8 mouse cellular contexts compared by ENCODE assay signal in genomic region chr11:100958613-100959463, GRCm38 (mm10). TPM values are rescaled to one million over a fixed set of nuclear protein-coding genes. Genes with fewer than 3 reads are reported as not detected.
DNase-seq lines count a peak whose midpoint lies in the region; ATAC-seq and TF ChIP-seq lines count a peak whose summit lies in the region.

No protein-coding gene starts in this region.

- H3K9ac ChIP-seq in forebrain, embryonic 12.5 days: no peak overlapping the region
- H3K9ac ChIP-seq in kidney, postnatal 0 days (ENCODE audit: low read depth, low read length): no peak overlapping the region

- TF ChIP-seq CTCF in lung, adult 2 months (IDR thresholded peaks at IDR 0.05; ENCODE audit: insufficient read depth, low read length): no peak
- no peak for TF ChIP-seq CTCF in kidney, postnatal 0 days (IDR thresholded peaks at IDR 0.05; ENCODE audit: low read depth)
- peak; percentile 32; the same call in 1 of the 2 replicates for TF ChIP-seq CTCF in olfactory bulb, adult 2 months (IDR thresholded peaks at IDR 0.05; ENCODE audit: insufficient read depth, low read depth, low read length)

- H3K36me3 ChIP-seq in forebrain, embryonic 12.5 days (replicated peaks): no peaks in the 10 kb centered on the region
- peaks cover 6% of the 10 kb centered on the region; the same call in 1 of the 2 replicates for H3K36me3 ChIP-seq in kidney, postnatal 0 days (ENCODE audit: insufficient read depth, low read length)

- H3K9me3 ChIP-seq in forebrain, embryonic 12.5 days: no peaks in the 10 kb centered on the region
- no peaks in the 10 kb centered on the region for H3K9me3 ChIP-seq in kidney, postnatal 0 days (replicated peaks; ENCODE audit: low read length)

- WGBS in lung, adult 2 months: 55% methylated on average over 76 of the region's 76 CpGs
- WGBS in forebrain, embryonic 12.5 days: 8% methylated on average over 76 of the region's 76 CpGs
- WGBS in kidney, postnatal 0 days: 26% methylated on average over 76 of the region's 76 CpGs
- 19% methylated on average over 76 of the region's 76 CpGs for WGBS in olfactory bulb, adult 2 months

- peak overlapping the region; percentile 46 for H3K4me2 ChIP-seq in forebrain, embryonic 12.5 days
- H3K4me2 ChIP-seq in kidney, postnatal 0 days (ENCODE audit: low read length): peak overlapping the region; percentile 25

- H3K27ac ChIP-seq in forebrain, embryonic 12.5 days: no peak overlapping the region
- no peak overlapping the region for H3K27ac ChIP-seq in kidney, postnatal 0 days
- H3K27ac ChIP-seq in olfactory bulb, adult 2 months (ENCODE audit: insufficient read depth, low read depth, low read length): no peak overlapping the region

- no peak overlapping the region for H3K4me3 ChIP-seq in lung, adult 2 months (replicated peaks; ENCODE audit: extremely low read depth, low read depth, low read length)
- H3K4me3 ChIP-seq in forebrain, embryonic 12.5 days (replicated peaks): peak overlapping the region; percentile 20
- H3K4me3 ChIP-seq in kidney, postnatal 0 days (replicated peaks; ENCODE audit: low read depth, low read length): peak overlapping the region; percentile 14; the same call in 1 of the 2 replicates
- peak overlapping the region; percentile 6; the same call in 1 of the 2 replicates for H3K4me3 ChIP-seq in olfactory bulb, adult 2 months (ENCODE audit: insufficient read depth, low read depth, low read length)

- H3K27me3 ChIP-seq in forebrain, embryonic 12.5 days: peaks cover 58% of the 10 kb centered on the region
- peaks cover 10% of the 10 kb centered on the region for H3K27me3 ChIP-seq in kidney, postnatal 0 days (ENCODE audit: insufficient read depth, low read length)

- ATAC-seq in forebrain, embryonic 12.5 days (ENCODE audit: low FRiP score): no peak
- no peak for ATAC-seq in kidney, postnatal 0 days (replicated peaks; ENCODE audit: low FRiP score, low read depth)

- H3K4me1 ChIP-seq in lung, adult 2 months (ENCODE audit: control insufficient read depth, insufficient read depth, low read length): peaks cover 43% of the 10 kb centered on the region
- peaks cover 13% of the 10 kb centered on the region for H3K4me1 ChIP-seq in forebrain, embryonic 12.5 days
- 0 out of 2 replicates have a peak, but pooled peaks cover 26% of the 10 kb centered on the region for H3K4me1 ChIP-seq in kidney, postnatal 0 days (replicated peaks; ENCODE audit: insufficient read depth, low read length)
- H3K4me1 ChIP-seq in olfactory bulb, adult 2 months (ENCODE audit: control insufficient read depth, insufficient read depth, low read length): peaks cover 16% of the 10 kb centered on the region

- peak; percentile 28 for DNase-seq in lung, adult 2 months
- DNase-seq in lung, adult 18-20 months: no peak
- no peak for DNase-seq in kidney, postnatal 0 days (ENCODE audit: low spot score)
- no peak for DNase-seq in yolk sac, embryonic 10.5 days (ENCODE audit: low spot score)
- no peak for DNase-seq in retina, embryonic 14.5 days (ENCODE audit: low spot score)
- DNase-seq in layer of hippocampus, postnatal 10 days (ENCODE audit: low spot score in 2 of 2): no peak

- TF ChIP-seq POLR2A in lung, adult 2 months (IDR thresholded peaks at IDR 0.05; ENCODE audit: borderline replicate concordance, extremely low read depth, low read depth, low read length): no peak
- no peak for TF ChIP-seq POLR2A in olfactory bulb, adult 2 months (IDR thresholded peaks at IDR 0.05; ENCODE audit: insufficient read depth, low read depth, low read length)

RNA-seq across cellular contexts. Expression of gene Cavin1, which starts 11.8 kb away (rescaled TPM):
- polyA plus RNA-seq in lung, adult 2 months (2012; rRNA removed): 270 and 280 TPM in 2 replicates
- polyA plus RNA-seq in forebrain, embryonic 12.5 days (2016; fragmentation: Nextera tagmentation; extraction: Ambion mirVana): 29.9 and 35.6 TPM in 2 replicates
- polyA plus RNA-seq in kidney, postnatal 0 days (2015; fragmentation: Nextera tagmentation; extraction: Ambion mirVana): 143 and 156 TPM in 2 replicates
- polyA plus RNA-seq in olfactory bulb, adult 2 months (2012; ENCODE audit: insufficient read depth, insufficient read length, low replicate concordance, missing spikeins): not detected in 2 replicates
- total RNA-seq in layer of hippocampus, postnatal 10 days (2021): 10 to 100 TPM; 20.5 to 20.6 TPM

RNA-seq across cellular contexts. Expression of gene Stat3, which starts 19.5 kb away (rescaled TPM):
- 115 and 147 TPM in 2 replicates for polyA plus RNA-seq in lung, adult 2 months (2012; rRNA removed)
- 30.8 and 34.1 TPM in 2 replicates for polyA plus RNA-seq in forebrain, embryonic 12.5 days (2016; fragmentation: Nextera tagmentation; extraction: Ambion mirVana)
- 48.0 and 51.8 TPM in 2 replicates for polyA plus RNA-seq in kidney, postnatal 0 days (2015; fragmentation: Nextera tagmentation; extraction: Ambion mirVana)
- not detected in 2 replicates for polyA plus RNA-seq in olfactory bulb, adult 2 months (2012; ENCODE audit: insufficient read depth, insufficient read length, low replicate concordance, missing spikeins)
- total RNA-seq in layer of hippocampus, postnatal 10 days (2021): 10 to 100 TPM; 35.9 to 39.0 TPM

RNA-seq across cellular contexts. Expression of gene Atp6v0a1, which starts 50.4 kb away (rescaled TPM):
- 81.9 and 102 TPM in 2 replicates for polyA plus RNA-seq in lung, adult 2 months (2012; rRNA removed)
- polyA plus RNA-seq in forebrain, embryonic 12.5 days (2016; fragmentation: Nextera tagmentation; extraction: Ambion mirVana): 48.9 and 54.9 TPM in 2 replicates
- 33.8 and 35.1 TPM in 2 replicates for polyA plus RNA-seq in kidney, postnatal 0 days (2015; fragmentation: Nextera tagmentation; extraction: Ambion mirVana)
- 524 TPM in 1 of 2 replicates, not detected in the other for polyA plus RNA-seq in olfactory bulb, adult 2 months (2012; ENCODE audit: insufficient read depth, insufficient read length, low replicate concordance, missing spikeins)
- 100 to 1,000 TPM; 424 to 431 TPM for total RNA-seq in layer of hippocampus, postnatal 10 days (2021)

Comparison
In these comparisons a context has a peak if more than half of its experiments do, and no peak if none do; other contexts are left out.
1. RNA of gene Cavin1, which starts 11.8 kb away (polyA plus RNA-seq): 270 to 280 TPM in lung, adult 2 months, 143 to 156 TPM in kidney, postnatal 0 days and 29.9 to 35.6 TPM in forebrain, embryonic 12.5 days; not detected in olfactory bulb, adult 2 months; every median in the first group is over 10 times any median in the second.